Mouse (Mus musculus) frontal cortex, postnatal 25 days (tissue): ENCODE results near the gene Cyld.

Experiments
- DNase-seq, 2 experiments: peaks; one replicate each; pipeline ENCODE4 v3.0.0; 2022; ENCODE audit warnings: low spot score in 2 of 2

The Cyld gene

GRCm38 (mm10) chr8:88792691-88793323, 96.0 kb downstream of the Cyld start:
- DNase-seq = no peak

- no peak for DNase-seq
Measured at GRCm38 (mm10) chr8:88793324-88793722, 96.5 kb downstream of the Cyld start.

GRCm38 (mm10) chr8:88793746-88794614, 97.2 kb downstream of the Cyld start:
- no peak for DNase-seq

GRCm38 (mm10) chr8:88794615-88794907, 97.7 kb downstream of the Cyld start:
- no peak for DNase-seq

- no peak for DNase-seq
Measured at GRCm38 (mm10) chr8:88795896-88796295, 99.1 kb downstream of the Cyld start.

GRCm38 (mm10) chr8:88796651-88797050, 99.8 kb downstream of the Cyld start:
- DNase-seq = no peak
